Mouse (Mus musculus): ENCODE measurements at regions not wholly inside any gene's neighbourhood (a gene's known extent, or its start where the extent isn't known, plus 50 kb on each side); places are given as distances from the start of the nearest gene placed in this dataset.

DNA sequence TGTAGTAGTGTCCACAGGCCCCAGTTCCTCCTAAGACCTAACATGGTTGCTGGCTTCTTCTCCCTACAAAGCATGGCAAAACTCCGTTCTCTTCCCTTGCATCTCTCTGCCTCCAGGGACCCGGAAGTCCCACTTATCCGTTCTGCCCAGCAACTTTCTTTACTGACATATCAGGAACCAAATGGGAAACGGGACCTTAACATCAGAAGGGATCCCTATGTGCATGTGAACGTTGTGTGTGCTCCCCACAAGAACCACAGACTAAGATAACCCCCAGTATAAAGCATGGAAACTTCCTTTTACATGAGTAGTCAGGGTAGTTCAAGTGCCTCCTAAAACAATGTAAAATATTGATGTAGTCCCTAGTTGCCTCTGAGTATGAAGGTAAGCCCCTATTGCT lies 61.6 kb downstream of the Zxdb start:
- TF ChIP-seq EP300 (IDR thresholded peaks at IDR 0.05; ENCODE audit: low read depth) (no peak), CTCF (IDR thresholded peaks at IDR 0.05; ENCODE audit: low read depth) (no peak)
